28 mouse cellular contexts compared by ENCODE assay signal in genomic region chr12:66283991-66284622, GRCm38 (mm10). TPM values are rescaled to one million over a fixed set of nuclear protein-coding genes. Genes with fewer than 3 reads are reported as not detected.
A peak's percentile ranks its signal among the peaks of the same experiment; 100 is the strongest.
DNase-seq lines count a peak whose midpoint lies in the region; ATAC-seq and TF ChIP-seq lines count a peak whose summit lies in the region.
"Had no signal": no experiment of that assay in that cellular context is flagged by ENCODE, and none has a peak within 500 bp of the region (broad histone marks: within the 10 kb centered on the region; RNA-seq: fewer than 3 reads in every experiment).

Gene Rpl10l, minus strand, starts transcription at chr12:66284401.

- no peak within 1 kb of the TSS for H3K4me2 ChIP-seq in liver, embryonic 11.5 days
- H3K4me2 ChIP-seq in hindbrain, embryonic 14.5 days (replicated peaks), result no peak within 1 kb of the TSS
- no peak within 1 kb of the TSS for H3K4me2 ChIP-seq in hindbrain, embryonic 13.5 days
- H3K4me2 ChIP-seq: embryonic facial prominence, embryonic 15.5 days; heart, embryonic 11.5 days; heart, embryonic 15.5 days; hindbrain, embryonic 15.5 days had no signal

- no peaks in the 10 kb centered on the region for H3K4me1 ChIP-seq in liver, embryonic 11.5 days (replicated peaks; ENCODE audit: control insufficient read depth, insufficient read depth, low read length)
- no peaks in the 10 kb centered on the region for H3K4me1 ChIP-seq in G1E (ENCODE audit: insufficient read depth, low read depth, low read length)
- H3K4me1 ChIP-seq in hindbrain, embryonic 14.5 days (replicated peaks; ENCODE audit: control insufficient read depth, insufficient read depth, low read length), result no peaks in the 10 kb centered on the region
- H3K4me1 ChIP-seq in hindbrain, embryonic 13.5 days (replicated peaks), result no peaks in the 10 kb centered on the region
- H3K4me1 ChIP-seq: embryonic facial prominence, embryonic 15.5 days; forebrain, embryonic 10.5 days; heart, embryonic 15.5 days; hindbrain, embryonic 15.5 days had no signal

- no peak for ATAC-seq in liver, embryonic 11.5 days (replicated peaks; ENCODE audit: low FRiP score)
- ATAC-seq in G1E (ENCODE audit: extremely low read depth, insufficient number of reproducible peaks, low FRiP score, poor library complexity, severe bottlenecking), result no peak
- 0 out of 2 replicates have a peak, but pooled peaks have one; percentile 5 for ATAC-seq in monocyte, adult 5-6 weeks (replicated peaks; ENCODE audit: insufficient number of reproducible peaks, low FRiP score, low TSS enrichment, poor library complexity, severe bottlenecking)
- no peak for ATAC-seq in hindbrain, embryonic 14.5 days (ENCODE audit: low FRiP score)
- ATAC-seq in hindbrain, embryonic 13.5 days (ENCODE audit: low FRiP score), result no peak
- ATAC-seq: activated CD4-positive, CD25-positive, alpha-beta regulatory T cell, adult 4 months; forebrain, embryonic 14.5 days; intestine, embryonic 16.5 days had no signal

- WGBS in liver, embryonic 11.5 days, result 94% methylated on average over 44 of the region's 44 CpGs
- WGBS in hindbrain, embryonic 14.5 days, result 96% methylated on average over 44 of the region's 44 CpGs
- 97% methylated on average over 44 of the region's 44 CpGs for WGBS in hindbrain, embryonic 13.5 days

- no peak within 1 kb of the TSS for H3K4me3 ChIP-seq in liver, embryonic 11.5 days (ENCODE audit: low read depth, low read length)
- H3K4me3 ChIP-seq in G1E (ENCODE audit: low read depth, low read length), result peak within 1 kb of the TSS; percentile 35; the same call in 1 of the 2 replicates
- no peak within 1 kb of the TSS for H3K4me3 ChIP-seq in hindbrain, embryonic 14.5 days (replicated peaks; ENCODE audit: low read length)
- no peak within 1 kb of the TSS for H3K4me3 ChIP-seq in hindbrain, embryonic 13.5 days
- H3K4me3 ChIP-seq: embryonic facial prominence, embryonic 15.5 days; erythroblast, embryonic 14.5 days; forebrain, embryonic 10.5 days; gastrocnemius, adult 2 months; heart, embryonic 15.5 days; hindbrain, embryonic 15.5 days had no signal

- no peak within 1 kb of the TSS for H3K27ac ChIP-seq in liver, embryonic 11.5 days (ENCODE audit: low read depth, low read length)
- no peak within 1 kb of the TSS for H3K27ac ChIP-seq in hindbrain, embryonic 14.5 days
- H3K27ac ChIP-seq in hindbrain, embryonic 13.5 days, result no peak within 1 kb of the TSS
- H3K27ac ChIP-seq: embryonic facial prominence, embryonic 15.5 days; forebrain, embryonic 10.5 days; gastrocnemius, adult 2 months; heart, embryonic 15.5 days; hindbrain, embryonic 15.5 days had no signal

- H3K27me3 ChIP-seq in liver, embryonic 11.5 days (replicated peaks; ENCODE audit: control insufficient read depth, insufficient read depth, low read length), result no peaks in the 10 kb centered on the region
- no peaks in the 10 kb centered on the region; the same call in 1 of the 2 replicates for H3K27me3 ChIP-seq in G1E (ENCODE audit: insufficient read depth, low read length)
- H3K27me3 ChIP-seq in hindbrain, embryonic 14.5 days (ENCODE audit: control insufficient read depth, insufficient read depth, low read length), result no peaks in the 10 kb centered on the region
- no peaks in the 10 kb centered on the region for H3K27me3 ChIP-seq in hindbrain, embryonic 13.5 days
- H3K27me3 ChIP-seq: CH12.LX; embryonic facial prominence, embryonic 15.5 days; heart, embryonic 15.5 days; hindbrain, embryonic 15.5 days had no signal

- H3K36me3 ChIP-seq in liver, embryonic 11.5 days (ENCODE audit: control insufficient read depth, insufficient read depth, low read length), result no peaks in the 10 kb centered on the region
- H3K36me3 ChIP-seq in G1E (replicated peaks), result no peaks in the 10 kb centered on the region
- no peaks in the 10 kb centered on the region for H3K36me3 ChIP-seq in hindbrain, embryonic 14.5 days (replicated peaks; ENCODE audit: control insufficient read depth, insufficient read depth)
- H3K36me3 ChIP-seq in hindbrain, embryonic 13.5 days, result 0 out of 2 replicates have a peak, but pooled peaks cover 6% of the 10 kb centered on the region
- H3K36me3 ChIP-seq: embryonic facial prominence, embryonic 15.5 days; forebrain, embryonic 10.5 days; heart, embryonic 15.5 days; hindbrain, embryonic 15.5 days had no signal

- DNase-seq in liver, result peak; percentile 3
- DNase-seq in liver, embryonic 11.5 days (ENCODE audit: low spot score), result no peak
- DNase-seq in G1E (ENCODE audit: low spot score), result no peak
- no peak for DNase-seq in hindbrain, embryonic 14.5 days (ENCODE audit: low spot score)
- no peak for DNase-seq in embryo, embryonic 9.5 days (ENCODE audit: extremely low spot score)
- no peak for DNase-seq in thymus, postnatal 14 days
- DNase-seq: adrenal gland, postnatal 14 days; cerebellum, adult 11-12 months; cerebellum, adult 9-11 months; gastrocnemius, adult 2 months; gastrocnemius, postnatal 36 days; heart, adult 18-20 months; heart, postnatal 14 days had no signal

- no peak within 1 kb of the TSS for H3K9ac ChIP-seq in liver, embryonic 11.5 days (ENCODE audit: low read depth, low read length)
- no peak within 1 kb of the TSS for H3K9ac ChIP-seq in hindbrain, embryonic 14.5 days
- H3K9ac ChIP-seq in hindbrain, embryonic 13.5 days, result no peak within 1 kb of the TSS
- H3K9ac ChIP-seq: embryonic facial prominence, embryonic 15.5 days; heart, embryonic 15.5 days; hindbrain, embryonic 15.5 days had no signal

- TF ChIP-seq CTCF in G1E (IDR thresholded peaks at IDR 0.05; ENCODE audit: low read depth, low read length), result no peak

- peaks cover 4% of the 10 kb centered on the region; the same call in 1 of the 2 replicates for H3K9me3 ChIP-seq in liver, embryonic 11.5 days (ENCODE audit: control insufficient read depth, low read length)
- H3K9me3 ChIP-seq in G1E (replicated peaks), result peaks cover 11% of the 10 kb centered on the region
- H3K9me3 ChIP-seq in hindbrain, embryonic 14.5 days (ENCODE audit: control insufficient read depth, low read length), result peaks cover 13% of the 10 kb centered on the region
- peaks cover 14% of the 10 kb centered on the region for H3K9me3 ChIP-seq in hindbrain, embryonic 13.5 days
- H3K9me3 ChIP-seq: embryonic facial prominence, embryonic 15.5 days; heart, embryonic 15.5 days; hindbrain, embryonic 15.5 days had no signal

RNA-seq across cellular contexts. Expression of gene Rpl10l, which starts in this region (rescaled TPM):
- not detected in 2 replicates for polyA plus RNA-seq in liver, embryonic 11.5 days (2014; fragmentation: Nextera tagmentation; extraction: Ambion mirVana)
- not detected in 2 replicates for total RNA-seq in G1E (2014; fragmentation: Nextera tagmentation)
- 0.11 TPM in 1 of 2 replicates, not detected in the other for total RNA-seq in G1E (2017)
- not detected in 2 replicates for polyA plus RNA-seq in G1E (2012)
- not detected in 3 replicates for total RNA-seq in monocyte, adult 5-6 weeks (2017)
- polyA plus RNA-seq in hindbrain, embryonic 14.5 days (2014; fragmentation: Nextera tagmentation; extraction: Ambion mirVana), result not detected in 2 replicates
- polyA plus RNA-seq in hindbrain, embryonic 13.5 days (2015; fragmentation: Nextera tagmentation; extraction: Ambion mirVana), result not detected in 2 replicates
- total RNA-seq: adrenal gland, adult 18-20 months; adrenal gland, postnatal 14 days; CH12.LX; gastrocnemius, adult 2 months; gastrocnemius, postnatal 36 days; heart, adult 18-20 months; heart, postnatal 14 days; hematopoietic stem cell, adult 5-6 weeks had no signal
- polyA plus RNA-seq: activated CD4-positive, CD25-positive, alpha-beta regulatory T cell, adult 4 months; embryonic facial prominence, embryonic 11.5 days; embryonic facial prominence, embryonic 15.5 days; erythroblast, embryonic 14.5 days; forebrain, embryonic 10.5 days; forebrain, embryonic 14.5 days; heart, embryonic 11.5 days; heart, embryonic 15.5 days; hindbrain, embryonic 15.5 days; intestine, embryonic 16.5 days had no signal

Comparison
In these comparisons a context has a peak if more than half of its experiments do, and no peak if none do; other contexts are left out.
1. Peak in ATAC-seq in monocyte, adult 5-6 weeks; RNA of the gene not detected or under 1 TPM.